Mouse (Mus musculus) ES-E14 (cell line): ENCODE measurements around the gene Srrd. TPM values are rescaled to one million over a fixed set of nuclear protein-coding genes. Genes with fewer than 3 reads are reported as not detected.

Source experiments
- DNase-seq: peaks from one replicate; pipeline ENCODE4 v3.0.0-alpha.2; 2013; ENCODE audit warnings: low read depth, low spot score
- H3K27ac ChIP-seq: 2 replicates; pipeline ENCODE4 v1.5.1; 2012; ENCODE audit warnings: low read depth, mild to moderate bottlenecking, low read length, moderate library complexity, mixed read lengths; ENCODE audit not compliant: poor library complexity, insufficient read depth, severe bottlenecking
- H3K36me3 ChIP-seq: 2 replicates; pipeline ENCODE4 v1.6.1; 2012; ENCODE audit warnings: mild to moderate bottlenecking, low read length, moderate library complexity, mixed read lengths; ENCODE audit not compliant: control insufficient read depth, poor library complexity, insufficient read depth, severe bottlenecking
- H3K4me1 ChIP-seq, 2 experiments: fragments of 150-350 bp in 1 of 2; sonication (generic) in 1 of 2; 2 replicates each; pipeline ENCODE4 v1.6.1; 2012; ENCODE audit warnings: low read length in 2 of 2, mild to moderate bottlenecking in 1 of 2, mixed read lengths in 1 of 2; ENCODE audit not compliant: control insufficient read depth in 2 of 2, insufficient read depth in 2 of 2, poor library complexity in 1 of 2
- H3K4me3 ChIP-seq, 2 experiments: fragments of 150-350 bp in 1 of 2; sonication (generic) in 1 of 2; 2 replicates each; pipeline ENCODE4 v1.5.1; 2012; ENCODE audit warnings: low read length in 2 of 2, low read depth in 1 of 2, mild to moderate bottlenecking in 1 of 2, mixed read lengths in 1 of 2; ENCODE audit not compliant: insufficient read depth in 1 of 2, poor library complexity in 1 of 2, severe bottlenecking in 1 of 2
- H3K9ac ChIP-seq: 2 replicates; pipeline ENCODE4 v1.6.1; 2012; ENCODE audit warnings: low read depth, mild to moderate bottlenecking, low read length, mixed read lengths; ENCODE audit not compliant: poor library complexity, insufficient read depth, severe bottlenecking
- H3K9me3 ChIP-seq: fragments of 150-350 bp; sonication (generic); 2 replicates; pipeline ENCODE4 v1.6.1; 2012; ENCODE audit warnings: low read depth, mild to moderate bottlenecking, low read length; ENCODE audit not compliant: control insufficient read depth, insufficient read depth
- CHD2 ChIP-seq: IDR thresholded peaks from 2 replicates; pipeline ENCODE4 v1.6.1; 2014; ENCODE audit warnings: mild to moderate bottlenecking, low read depth, low read length, inconsistent platforms
- HCFC1 ChIP-seq: IDR thresholded peaks from 2 replicates; pipeline ENCODE4 v1.6.1; 2012; ENCODE audit warnings: low read length, inconsistent platforms, borderline replicate concordance; ENCODE audit not compliant: insufficient read depth
- MAFK ChIP-seq: IDR thresholded peaks from 2 replicates; pipeline ENCODE4 v1.6.1; 2014; ENCODE audit warnings: mild to moderate bottlenecking, low read depth, low read length, inconsistent platforms; ENCODE audit not compliant: insufficient read depth
- ZC3H11A ChIP-seq: IDR thresholded peaks from 2 replicates; pipeline ENCODE4 v1.6.1; 2012; ENCODE audit warnings: low read depth, mild to moderate bottlenecking, inconsistent platforms, low read length, borderline replicate concordance
- ZNF384 ChIP-seq: IDR thresholded peaks from 2 replicates; pipeline ENCODE4 v1.6.1; 2012; ENCODE audit warnings: low read depth, low read length, inconsistent platforms
- in situ Hi-C, 2 experiments: fragments of 600-800 bp; cut with MboI; formaldehyde crosslinking; loops; one replicate each; pipeline ENCODE4 v1.15.1; 2025; ENCODE audit warnings: low sequenced_read_pairs in 2 of 2, inconsistent platforms in 1 of 2; ENCODE audit not compliant: unreplicated experiment in 2 of 2
- total RNA-seq: library from RNA; depleted of rRNA; stranded (reverse); fragments of 300-350 nt; gene quantifications from 2 replicates; pipeline ENCODE4 v1.2.3, GENCODE M21; 2012

Srrd gene
- total RNA-seq, 1 experiment, result 25.8 TPM

DNA sequence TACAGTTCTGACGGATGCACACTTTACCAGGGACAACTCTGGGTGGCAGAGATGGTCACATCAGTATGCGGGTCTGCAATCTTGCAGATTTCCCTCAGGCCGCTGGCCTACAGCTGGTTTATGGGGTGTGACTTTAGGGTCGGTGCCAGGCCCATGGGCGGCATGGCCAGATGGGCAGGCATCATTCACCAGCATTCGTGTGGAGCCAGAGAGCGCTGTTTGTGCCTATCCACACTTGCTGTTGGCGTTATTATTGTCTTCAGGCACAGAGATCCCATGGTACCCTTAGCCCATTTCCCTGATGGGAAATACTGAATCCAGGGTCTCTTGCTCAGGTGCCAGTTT is 52.3 kb downstream of the Srrd start:
- Histone ChIP-seq H3K27ac (no peak overlapping the region), H3K9ac (no peak overlapping the region), H3K9me3 (no peaks in the 10 kb centered on the region), H3K4me1 (peaks cover 5 to 48% of the 10 kb centered on the region in 2 experiments), H3K4me3 (no peak overlapping the region), H3K36me3 (no peaks in the 10 kb centered on the region; the same call in 1 of the 2 replicates)
- TF ChIP-seq ZNF384 (no peak), ZC3H11A (no peak), CHD2 (no peak), MAFK (no peak)
- in situ Hi-C loops, result no loop called here
- no peak for DNase-seq

DNA sequence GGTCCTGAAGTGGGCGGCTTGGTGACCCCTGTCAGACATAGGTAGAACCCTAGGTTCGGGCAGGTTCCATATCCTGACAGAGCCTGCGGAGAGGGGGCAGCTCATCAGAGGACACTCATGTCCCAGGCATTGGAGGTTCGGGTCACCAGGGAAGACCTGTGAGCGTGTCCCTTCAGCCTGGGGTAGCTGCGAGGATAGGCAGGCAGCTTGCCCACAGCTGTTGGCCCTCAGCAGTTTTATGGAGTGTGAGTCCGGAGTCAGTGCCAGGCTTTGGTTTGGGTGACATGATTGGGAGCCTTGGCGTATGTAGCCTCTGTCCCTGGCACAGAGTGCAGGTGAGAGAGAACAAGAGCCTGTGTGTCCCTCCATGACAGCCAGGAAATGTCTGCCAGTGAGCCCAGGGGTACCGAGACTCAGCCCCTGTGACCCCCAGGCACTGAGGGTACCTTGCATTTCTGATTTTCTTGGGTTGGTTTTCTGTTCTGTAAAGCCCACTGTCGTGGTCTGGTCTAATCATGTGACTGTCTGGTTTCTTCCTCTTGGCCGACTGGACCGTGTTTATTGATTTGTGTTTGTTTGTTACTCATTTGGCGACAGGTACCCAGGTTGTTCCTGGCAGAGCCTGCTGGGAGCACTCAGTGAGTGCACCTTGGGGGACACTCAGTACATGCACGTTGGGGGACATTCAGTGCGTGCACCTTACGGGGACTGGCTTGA is 52.9 kb downstream of the Srrd start:
- in situ Hi-C loops, result no loop called here

DNA sequence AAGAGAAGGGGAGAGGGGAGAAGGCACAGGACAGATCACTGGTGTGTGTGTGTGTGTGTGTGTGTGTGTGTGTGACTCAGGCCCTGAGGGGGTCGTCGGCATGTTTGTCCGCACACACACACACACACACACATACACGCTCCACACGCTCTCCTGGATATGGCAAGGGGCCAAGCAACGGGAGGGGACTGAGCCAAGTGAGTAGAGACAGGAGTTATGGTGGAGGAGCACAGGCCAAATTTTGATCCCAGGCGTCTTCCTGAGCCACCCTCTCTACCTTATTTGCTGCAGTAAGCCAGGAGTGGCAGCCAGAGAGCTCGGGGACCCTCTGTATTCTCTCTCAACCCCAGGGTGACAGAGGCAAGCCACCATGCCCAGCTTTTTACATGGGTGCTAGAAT is 53.6 kb downstream of the Srrd start:
- no peak overlapping the region for H3K4me3 ChIP-seq
- DNase-seq, result no peak
- TF ChIP-seq MAFK (no peak), ZNF384 (no peak), CHD2 (no peak), HCFC1 (no peak), ZC3H11A (no peak)
- no peaks in the 10 kb centered on the region for H3K9me3 ChIP-seq
- H3K36me3 ChIP-seq, result no peaks in the 10 kb centered on the region; the same call in 1 of the 2 replicates
- H3K9ac ChIP-seq, result no peak overlapping the region
- peaks cover 3 to 45% of the 10 kb centered on the region in 2 experiments; a peak in 3 of 4 replicates for H3K4me1 ChIP-seq
- no peak overlapping the region for H3K27ac ChIP-seq
- in situ Hi-C loops, result no loop called here

More for the DNA sequence above, 52.9 kb downstream of the Srrd start:
- Histone ChIP-seq H3K4me3 (no peak overlapping the region), H3K9me3 (no peaks in the 10 kb centered on the region), H3K9ac (no peak overlapping the region), H3K27ac (no peak overlapping the region), H3K4me1 (peaks cover 3 to 46% of the 10 kb centered on the region in 2 experiments; a peak in 3 of 4 replicates), H3K36me3 (no peaks in the 10 kb centered on the region; the same call in 1 of the 2 replicates)
- DNase-seq, result no peak
- TF ChIP-seq HCFC1 (no peak), CHD2 (no peak), MAFK (no peak), ZC3H11A (no peak), ZNF384 (no peak)

DNA sequence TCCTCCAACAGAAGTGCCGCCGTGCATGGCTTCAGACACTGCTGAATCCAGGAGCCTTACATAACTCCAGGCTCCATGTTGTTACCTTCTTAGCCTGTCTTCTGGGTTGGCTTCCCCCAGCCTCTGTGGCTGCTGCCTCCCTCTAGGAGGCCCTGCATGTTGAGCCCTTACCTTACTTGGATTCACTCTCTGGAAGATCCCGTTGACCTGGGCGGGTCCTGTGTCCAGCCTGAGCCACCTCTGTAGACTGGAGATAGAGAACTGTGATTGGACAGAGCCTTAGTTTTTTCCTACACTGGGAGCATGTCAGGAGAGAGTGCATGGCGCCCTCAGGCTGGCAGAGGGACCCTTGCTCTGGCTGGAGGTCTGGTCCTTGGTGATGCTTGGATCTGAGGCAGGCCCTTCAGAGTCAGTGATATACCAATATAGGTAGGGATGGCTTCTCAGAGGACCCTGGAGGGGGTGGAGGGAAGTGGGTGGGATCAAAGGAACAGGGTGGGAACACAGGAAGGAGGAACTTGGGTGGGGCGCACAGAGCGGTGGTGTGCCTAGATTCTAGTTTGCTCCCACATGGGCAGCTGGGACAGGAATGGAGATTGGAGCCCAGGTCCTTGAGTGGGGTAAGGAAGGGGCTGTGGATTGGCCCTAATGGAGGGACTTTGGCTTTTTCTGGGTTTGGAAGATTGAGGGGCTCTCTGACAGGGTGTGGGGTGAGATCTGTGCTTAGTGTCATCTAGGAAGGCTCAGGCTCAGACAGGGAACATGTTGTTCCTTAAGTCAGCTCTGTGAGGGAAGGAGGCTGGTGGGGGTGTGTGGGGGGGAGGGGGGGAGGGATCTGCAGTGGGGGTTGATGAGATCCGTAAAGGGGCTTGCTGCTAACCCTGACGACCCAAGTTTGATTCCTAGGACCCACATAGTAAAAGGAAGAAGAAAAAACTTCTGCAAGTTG is 54.4 kb downstream of the Srrd start:
- Histone ChIP-seq H3K4me3 (no peak overlapping the region), H3K9ac (no peak overlapping the region), H3K36me3 (no peaks in the 10 kb centered on the region; the same call in 1 of the 2 replicates), H3K4me1 (peaks cover 4 to 44% of the 10 kb centered on the region in 2 experiments), H3K27ac (no peak overlapping the region; the same call in 1 of the 2 replicates), H3K9me3 (no peaks in the 10 kb centered on the region)
- DNase-seq, result no peak
- in situ Hi-C loops, result no loop called here
- TF ChIP-seq ZC3H11A (no peak), CHD2 (no peak), HCFC1 (no peak), MAFK (no peak), ZNF384 (no peak)
